Comparison of ENCODE assay signal across 13 mouse cellular contexts in genomic region chr10:116393790-116394475, GRCm38 (mm10).
DNase-seq lines count a peak whose midpoint lies in the region; ATAC-seq and TF ChIP-seq lines count a peak whose summit lies in the region.
"Had no signal": no experiment of that assay in that cellular context is flagged by ENCODE, and none has a peak within 500 bp of the region (broad histone marks: within the 10 kb centered on the region; RNA-seq: fewer than 3 reads in every experiment).

No protein-coding gene starts in this region.

- CTCF ChIA-PET in Patski (lab: Charles Lee) = interaction anchor here (1.0 kb wide), 1 partner anchor 10 kb away, joined by 3 read pairs; no protein-coding TSS in a partner anchor

- H3K4me1 ChIP-seq in hindbrain, embryonic 13.5 days (replicated peaks) = peaks cover 9% of the 10 kb centered on the region
- H3K4me1 ChIP-seq in hindbrain, embryonic 14.5 days (replicated peaks; ENCODE audit: control insufficient read depth, insufficient read depth, low read length) = no peaks in the 10 kb centered on the region
- H3K4me1 ChIP-seq in intestine, embryonic 15.5 days (replicated peaks) = no peaks in the 10 kb centered on the region

- H3K36me3 ChIP-seq in hindbrain, embryonic 13.5 days = no peaks in the 10 kb centered on the region
- no peaks in the 10 kb centered on the region for H3K36me3 ChIP-seq in hindbrain, embryonic 14.5 days (replicated peaks; ENCODE audit: control insufficient read depth, insufficient read depth)
- no peaks in the 10 kb centered on the region for H3K36me3 ChIP-seq in intestine, embryonic 15.5 days
- H3K36me3 ChIP-seq: liver, embryonic 12.5 days had no signal

- DNase-seq in hindbrain, embryonic 14.5 days (ENCODE audit: low spot score) = no peak
- peak; percentile 30 for DNase-seq in Patski (ENCODE audit: low read depth, low spot score)
- peak; percentile 61 to 68 for DNase-seq in frontal cortex, adult 2 months (ENCODE audit: extremely low spot score in 1 of 2, low spot score in 1 of 2)
- peak; percentile 72 to 76 for DNase-seq in right cerebral cortex, postnatal 10 days (ENCODE audit: low spot score in 2 of 2)
- DNase-seq in lung, postnatal 10 days = no peak
- DNase-seq in spleen, adult 18-20 months = no peak
- DNase-seq: forebrain, postnatal 0 days; kidney, postnatal 10 days; retina, postnatal 1 day; thymus, adult 2 months had no signal

- TF ChIP-seq CTCF in Patski (IDR thresholded peaks at IDR 0.05) = no peak

- no peak overlapping the region for H3K9ac ChIP-seq in hindbrain, embryonic 13.5 days
- no peak overlapping the region for H3K9ac ChIP-seq in hindbrain, embryonic 14.5 days
- no peak overlapping the region for H3K9ac ChIP-seq in intestine, embryonic 15.5 days
- H3K9ac ChIP-seq: forebrain, postnatal 0 days; liver, embryonic 12.5 days had no signal

- no peak for ATAC-seq in hindbrain, embryonic 13.5 days (ENCODE audit: low FRiP score)
- no peak for ATAC-seq in hindbrain, embryonic 14.5 days (ENCODE audit: low FRiP score)
- no peak for ATAC-seq in Patski
- ATAC-seq in intestine, embryonic 15.5 days = no peak
- ATAC-seq: forebrain, postnatal 0 days; liver, embryonic 12.5 days had no signal

- no peak overlapping the region for H3K4me3 ChIP-seq in hindbrain, embryonic 13.5 days
- H3K4me3 ChIP-seq in hindbrain, embryonic 14.5 days (replicated peaks; ENCODE audit: low read length) = no peak overlapping the region
- H3K4me3 ChIP-seq in intestine, embryonic 15.5 days (replicated peaks) = no peak overlapping the region
- H3K4me3 ChIP-seq: liver, embryonic 12.5 days had no signal

- in situ Hi-C loops in Patski (cut with MboI; ENCODE audit: low pct_unique_long_range_greater_than_20kb) = no loop called here

- H3K27ac ChIP-seq in hindbrain, embryonic 13.5 days = 0 out of 2 replicates have a peak overlapping the region, but pooled peaks have one; percentile 8
- H3K27ac ChIP-seq in hindbrain, embryonic 14.5 days = no peak overlapping the region
- H3K27ac ChIP-seq in intestine, embryonic 15.5 days = no peak overlapping the region
- H3K27ac ChIP-seq: liver, embryonic 12.5 days had no signal

- 75% methylated on average over 9 of the region's 9 CpGs for WGBS in hindbrain, embryonic 13.5 days
- 70% methylated on average over 9 of the region's 9 CpGs for WGBS in hindbrain, embryonic 14.5 days
- 64% methylated on average over 9 of the region's 9 CpGs for WGBS in intestine, embryonic 15.5 days

- no peaks in the 10 kb centered on the region for H3K9me3 ChIP-seq in hindbrain, embryonic 13.5 days
- H3K9me3 ChIP-seq in hindbrain, embryonic 14.5 days (ENCODE audit: control insufficient read depth, low read length) = no peaks in the 10 kb centered on the region
- H3K9me3 ChIP-seq in intestine, embryonic 15.5 days = no peaks in the 10 kb centered on the region
- H3K9me3 ChIP-seq: liver, embryonic 12.5 days had no signal

- POLR2A ChIA-PET in Patski (lab: Charles Lee) = no interaction called here

- no peak overlapping the region for H3K4me2 ChIP-seq in hindbrain, embryonic 13.5 days
- no peak overlapping the region for H3K4me2 ChIP-seq in hindbrain, embryonic 14.5 days (replicated peaks)
- no peak overlapping the region for H3K4me2 ChIP-seq in intestine, embryonic 15.5 days (replicated peaks)
- H3K4me2 ChIP-seq: liver, embryonic 12.5 days had no signal

- H3K27me3 ChIP-seq in hindbrain, embryonic 13.5 days = 0 out of 2 replicates have a peak, but pooled peaks cover 3% of the 10 kb centered on the region
- no peaks in the 10 kb centered on the region for H3K27me3 ChIP-seq in hindbrain, embryonic 14.5 days (ENCODE audit: control insufficient read depth, insufficient read depth, low read length)
- no peaks in the 10 kb centered on the region for H3K27me3 ChIP-seq in Patski
- H3K27me3 ChIP-seq in intestine, embryonic 15.5 days (replicated peaks) = no peaks in the 10 kb centered on the region
- H3K27me3 ChIP-seq: liver, embryonic 12.5 days had no signal

Comparison
In these comparisons a context has a peak if more than half of its experiments do, and no peak if none do; other contexts are left out.
1. DNase-seq: peak in Patski (single experiment), frontal cortex, adult 2 months (2 of 2) and right cerebral cortex, postnatal 10 days (2 of 2); none in hindbrain, embryonic 14.5 days (single experiment), lung, postnatal 10 days (single experiment) and spleen, adult 18-20 months (0 of 2).